Mouse (Mus musculus): ENCODE measurements around the gene Ccdc127.
A peak's percentile ranks its signal among the peaks of the same experiment; 100 is the strongest.

DNA sequence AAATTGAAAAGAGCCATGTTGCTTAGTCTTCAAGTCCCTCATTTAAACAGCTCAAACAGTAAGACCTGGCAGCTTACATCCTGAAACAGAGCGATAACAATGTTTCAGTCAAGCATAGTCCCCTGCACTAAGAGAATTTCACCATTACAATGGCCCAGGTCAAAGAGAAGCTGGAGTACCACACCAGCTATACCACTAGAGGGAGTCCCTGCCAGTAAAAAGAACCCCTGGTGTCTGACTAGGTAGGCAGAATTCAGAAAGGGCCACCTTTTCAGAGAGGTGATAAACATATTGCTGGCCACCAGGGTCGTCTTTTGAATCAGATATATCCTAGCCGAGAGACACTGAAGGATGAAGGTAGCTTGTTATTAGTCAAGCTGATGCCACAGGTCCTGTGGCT is 9.1 kb upstream of the Ccdc127 start:
- TF ChIP-seq POLR2A (IDR thresholded peaks at IDR 0.05; ENCODE audit: borderline replicate concordance, extremely low read depth, low read depth, low read length) (no peak), CTCF (IDR thresholded peaks at IDR 0.05; ENCODE audit: insufficient read depth, low read length) (peak; percentile 10; the same call in 1 of the 2 replicates)

All from lung, adult 2 months (tissue).